Mouse (Mus musculus): Measurements from ENCODE around the gene Gm3115. TPM values are rescaled to one million over a fixed set of nuclear protein-coding genes. Genes with fewer than 3 reads are reported as not detected.
"Not testable (repeated sequence)": the region's sequence is repeated elsewhere in the genome, so short reads cannot be mapped to it uniquely, and the experiment has no call there.

Gm3115 gene
- polyA plus RNA-seq (2015; fragmentation: Nextera tagmentation; extraction: Ambion mirVana) = not detected in 2 replicates

DNA sequence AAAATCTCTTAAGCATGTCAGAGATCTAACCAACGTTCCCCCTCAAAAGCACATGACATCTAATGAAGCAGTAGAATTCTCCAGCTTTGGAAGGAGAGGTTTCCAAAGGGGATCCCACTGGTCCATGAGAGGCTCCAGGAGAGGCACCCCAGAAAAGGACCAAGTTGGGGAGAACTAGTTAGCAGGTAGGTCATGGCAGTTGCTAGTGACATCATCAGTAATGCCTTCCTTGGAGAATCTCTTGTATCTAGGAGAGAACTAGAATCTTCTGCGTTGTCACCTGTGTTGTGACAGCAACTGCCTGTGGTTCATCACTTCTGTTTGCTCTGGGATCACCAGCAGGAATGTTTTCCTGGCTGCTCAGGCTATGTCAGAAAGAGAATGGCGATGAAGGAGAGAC lies at the start of gene Gm3115:
Gm3115 (plus strand) TSS at position 301 of the 400 bp plus-strand sequence.
- ATAC-seq (ENCODE audit: low FRiP score) = not testable (repeated sequence)

GRCm38 (mm10) chr14:4110426-4110825 lies 26.5 kb downstream of the Gm3115 start, which contains the start of gene Gm8108:
TSS of gene Gm8108 (plus strand) at chr14:4110526.
- Histone ChIP-seq H3K4me3 (replicated peaks) (peak within 1 kb of the TSS; percentile 42), H3K4me2 (peak within 1 kb of the TSS; percentile 54), H3K9ac (replicated peaks) (peak within 1 kb of the TSS; percentile 27; the same call in 1 of the 2 replicates)
- H3K36me3 ChIP-seq; ATAC-seq (ENCODE audit: low FRiP score); H3K9me3 ChIP-seq (replicated peaks); H3K27ac ChIP-seq (replicated peaks); H3K27me3 ChIP-seq (replicated peaks); H3K4me1 ChIP-seq: not testable (repeated sequence)
- WGBS = under 1% methylated on average over 24 of the region's 37 CpGs

More for the DNA sequence above, at the start of gene Gm3115:
- H3K4me1 ChIP-seq; H3K4me3 ChIP-seq (replicated peaks); H3K27ac ChIP-seq (replicated peaks); H3K9ac ChIP-seq (replicated peaks); H3K27me3 ChIP-seq (replicated peaks); H3K36me3 ChIP-seq; H3K4me2 ChIP-seq; H3K9me3 ChIP-seq (replicated peaks): not testable (repeated sequence)
- WGBS = 69% methylated on average over 3 of the region's 3 CpGs

- not testable (repeated sequence) for H3K9ac ChIP-seq (replicated peaks); H3K27me3 ChIP-seq (replicated peaks); H3K4me1 ChIP-seq; H3K27ac ChIP-seq (replicated peaks); H3K9me3 ChIP-seq (replicated peaks); H3K4me3 ChIP-seq (replicated peaks); ATAC-seq (ENCODE audit: low FRiP score); H3K4me2 ChIP-seq; H3K36me3 ChIP-seq
- 95% methylated on average over 4 of the region's 4 CpGs for WGBS
Measured at GRCm38 (mm10) chr14:4141646-4142045, 57.7 kb downstream of the Gm3115 start.

Other genes starting within 250 kb of the Gm3115 start
- not detected in 2 replicates for gene Gm3033, start 237.9 kb upstream of the Gm3115 start, polyA plus RNA-seq (2015; fragmentation: Nextera tagmentation; extraction: Ambion mirVana)
- gene Gm2916, start 199.9 kb upstream of the Gm3115 start, polyA plus RNA-seq (2015; fragmentation: Nextera tagmentation; extraction: Ambion mirVana) = not detected in 2 replicates
- not detected in 2 replicates for gene Gm3029, start 152.4 kb upstream of the Gm3115 start, polyA plus RNA-seq (2015; fragmentation: Nextera tagmentation; extraction: Ambion mirVana)
- gene Gm3095, start 120.6 kb upstream of the Gm3115 start, polyA plus RNA-seq (2015; fragmentation: Nextera tagmentation; extraction: Ambion mirVana) = 1.8 and 2.0 TPM in 2 replicates
- gene Gm3099, start 85.7 kb upstream of the Gm3115 start, polyA plus RNA-seq (2015; fragmentation: Nextera tagmentation; extraction: Ambion mirVana) = not detected in 2 replicates
- gene Gm5796, start 60.2 kb upstream of the Gm3115 start, polyA plus RNA-seq (2015; fragmentation: Nextera tagmentation; extraction: Ambion mirVana) = 3.2 and 3.6 TPM in 2 replicates
- gene Gm8108, start 26.4 kb downstream of the Gm3115 start, polyA plus RNA-seq (2015; fragmentation: Nextera tagmentation; extraction: Ambion mirVana) = 4.1 and 6.7 TPM in 2 replicates
- gene Gm3127, start 80.9 kb downstream of the Gm3115 start, polyA plus RNA-seq (2015; fragmentation: Nextera tagmentation; extraction: Ambion mirVana) = not detected in 2 replicates
- gene Gm2974, start 98.5 kb downstream of the Gm3115 start, polyA plus RNA-seq (2015; fragmentation: Nextera tagmentation; extraction: Ambion mirVana) = 7.5 and 9.2 TPM in 2 replicates
- gene Gm3138, start 165.5 kb downstream of the Gm3115 start, polyA plus RNA-seq (2015; fragmentation: Nextera tagmentation; extraction: Ambion mirVana) = not detected in 2 replicates
- gene Gm3149, start 233.2 kb downstream of the Gm3115 start, polyA plus RNA-seq (2015; fragmentation: Nextera tagmentation; extraction: Ambion mirVana) = not detected in 2 replicates